Mouse (Mus musculus) kidney, postnatal 36 days (tissue): ENCODE results near the gene Slc28a3.

Experiments
- DNase-seq, 2 experiments: peaks; one replicate each; pipeline ENCODE4 v3.0.0; 2021 to 2022; ENCODE audit warnings: mixed read lengths in 2 of 2

Gene Slc28a3

DNA sequence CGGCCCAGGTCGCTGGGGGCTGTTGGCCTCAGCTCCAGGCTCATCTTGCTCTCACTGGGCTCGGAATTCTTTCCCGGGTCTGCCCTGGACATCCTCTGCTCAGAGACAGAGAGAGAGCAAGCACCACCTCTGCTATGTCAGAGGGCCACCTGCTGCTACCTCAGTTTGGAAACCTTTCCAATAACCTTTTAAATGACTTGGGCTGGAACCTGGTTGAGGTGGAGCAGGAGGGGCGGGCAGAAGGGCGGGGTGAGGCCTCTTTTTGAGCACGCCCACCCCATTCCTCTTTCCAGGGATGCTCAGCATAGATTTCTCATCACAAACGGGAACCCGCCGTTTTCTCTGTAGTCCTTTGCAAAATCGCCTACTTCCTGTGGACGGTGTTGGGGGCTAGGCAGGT is at the start of gene Slc28a3:
Slc28a3 (minus strand) TSS at position 162 of the 400 bp plus-strand sequence.
- DNase-seq, result no peak

GRCm38 (mm10) chr13:58657987-58658386 is 47.3 kb upstream of the Slc28a3 start:
- no peak for DNase-seq

- no peak for DNase-seq
These were observed 46.2 kb upstream of the Slc28a3 start for GRCm38 (mm10) chr13:58656885-58657284.

GRCm38 (mm10) chr13:58655552-58655951 is 44.9 kb upstream of the Slc28a3 start:
- peak in 1 of 2 experiments; percentile 18 for DNase-seq

- DNase-seq, result peak; percentile 13 to 72
These were observed 29.7 kb upstream of the Slc28a3 start for GRCm38 (mm10) chr13:58640330-58640729.

DNA sequence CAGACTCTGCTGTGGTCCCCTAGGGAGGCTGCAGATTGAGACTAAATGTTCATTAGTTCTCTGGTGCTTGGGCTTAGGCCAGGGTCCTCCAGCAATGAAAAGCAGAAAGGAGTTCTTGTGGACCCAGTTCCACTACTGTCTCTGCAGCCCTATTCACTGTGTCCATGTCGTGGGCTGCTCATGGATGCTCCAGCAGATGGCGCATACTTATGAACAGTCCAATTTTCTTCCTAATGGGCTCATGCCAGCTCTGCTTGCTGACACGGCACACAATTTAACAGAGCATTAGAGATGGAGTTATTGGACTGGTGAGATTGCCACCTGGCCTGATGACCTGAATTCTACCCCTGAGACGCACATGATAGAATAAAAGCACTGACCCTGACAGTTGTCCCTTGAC is 28.3 kb upstream of the Slc28a3 start:
- DNase-seq, result peak; percentile 26 to 69

- peak; percentile 38 to 69 for DNase-seq
These were observed 26.8 kb upstream of the Slc28a3 start for GRCm38 (mm10) chr13:58637360-58638002.

- DNase-seq, result peak in 1 of 2 experiments; percentile 5
These were observed 23.2 kb upstream of the Slc28a3 start for GRCm38 (mm10) chr13:58633887-58634286.

DNA sequence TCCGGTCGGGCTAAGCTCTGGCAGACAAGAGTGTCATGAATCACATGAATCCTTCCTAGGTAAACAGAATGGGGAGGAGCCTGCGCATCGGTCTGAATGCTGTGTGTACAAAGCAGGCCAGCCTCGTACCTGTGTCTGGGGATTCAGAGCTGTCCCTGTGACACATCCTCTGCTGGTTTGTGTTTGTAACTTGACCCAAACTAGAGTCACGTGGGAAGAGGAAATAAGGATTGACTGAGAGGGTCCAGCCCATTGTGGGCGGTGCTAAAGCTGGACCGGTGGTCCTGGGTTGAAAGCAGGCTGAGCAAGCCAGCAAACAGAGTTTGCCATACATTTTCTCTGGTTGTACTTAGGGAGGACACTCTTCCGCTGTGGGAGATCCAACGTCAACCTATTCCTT is 20.1 kb upstream of the Slc28a3 start:
- no peak for DNase-seq

DNA sequence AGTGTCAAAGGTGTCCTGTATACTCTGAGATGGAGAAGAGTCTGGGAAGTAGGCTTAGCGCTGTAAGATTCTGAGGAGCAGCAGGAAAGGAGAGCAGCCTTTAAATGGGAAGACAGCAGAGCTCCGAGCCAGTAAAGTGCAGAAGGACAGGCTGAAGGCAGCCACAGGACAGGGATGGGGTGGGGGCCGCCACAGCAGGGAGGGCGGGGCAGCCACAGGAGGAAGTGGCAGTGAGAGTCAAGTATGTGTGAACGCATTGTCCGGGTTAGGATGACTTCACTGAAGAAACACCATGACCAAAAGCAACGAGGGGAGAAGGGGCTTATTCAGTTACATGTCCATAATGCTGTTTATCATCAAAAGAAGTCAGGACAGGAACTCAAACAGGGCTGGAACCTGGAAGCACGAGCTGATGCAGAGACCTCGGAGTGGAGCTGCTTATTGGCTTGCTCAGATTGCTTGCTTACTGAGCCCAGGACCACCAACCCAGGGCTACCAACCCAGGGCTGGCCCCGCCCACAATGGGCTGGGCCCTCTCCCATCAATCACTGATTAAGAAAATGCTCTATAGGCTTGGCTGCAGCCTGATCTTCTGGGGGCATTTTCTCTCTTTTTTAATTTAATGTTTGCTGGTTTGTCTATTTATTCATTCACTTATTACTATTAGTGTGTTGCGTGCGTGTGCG is 18.8 kb upstream of the Slc28a3 start:
- no peak for DNase-seq

DNA sequence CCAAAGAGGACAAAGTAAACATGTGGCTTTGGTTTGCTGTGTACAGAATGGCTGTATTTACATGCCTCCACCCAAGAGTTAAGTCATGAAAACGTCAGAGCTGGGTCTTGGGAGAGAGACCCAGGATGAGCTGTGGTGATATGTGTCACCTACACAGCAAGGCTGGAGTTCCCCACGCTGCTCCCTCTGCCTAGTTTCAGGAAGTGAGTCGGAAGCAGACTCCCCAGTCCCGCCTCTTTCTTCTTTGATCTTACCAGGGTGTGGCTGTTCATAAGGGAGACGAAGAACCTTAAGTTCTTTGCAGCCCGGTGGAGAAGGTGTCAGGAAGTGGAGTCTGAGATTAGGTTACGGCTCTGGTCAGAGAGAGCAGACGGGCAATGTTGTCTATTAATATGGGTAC is 12.0 kb upstream of the Slc28a3 start:
- DNase-seq, result no peak

- no peak for DNase-seq
These were observed 8.6 kb upstream of the Slc28a3 start for GRCm38 (mm10) chr13:58619301-58619700.

DNA sequence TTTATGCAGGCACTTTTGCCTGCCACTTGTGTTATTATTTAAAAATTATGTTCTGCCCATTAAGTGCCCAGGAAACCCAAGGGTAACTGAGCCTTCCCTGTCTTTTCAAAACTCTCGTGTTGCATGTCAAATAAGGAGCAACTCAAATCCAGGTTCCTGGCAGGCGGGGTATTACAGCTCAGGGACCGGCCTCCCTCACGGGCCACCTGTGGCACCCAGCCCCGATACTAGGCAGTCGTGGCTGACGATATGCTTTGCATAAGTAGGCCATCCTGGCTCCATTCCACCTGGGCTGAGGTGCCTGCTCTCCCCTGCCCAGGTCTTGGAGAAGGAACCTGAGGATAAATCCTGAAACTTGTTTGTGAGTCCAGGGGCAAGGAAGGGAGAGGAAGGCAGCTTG is 618 bp downstream of the Slc28a3 start:
- DNase-seq, result no peak

GRCm38 (mm10) chr13:58601201-58601855 is 9.3 kb downstream of the Slc28a3 start:
- peak; percentile 31 to 33 for DNase-seq

DNA sequence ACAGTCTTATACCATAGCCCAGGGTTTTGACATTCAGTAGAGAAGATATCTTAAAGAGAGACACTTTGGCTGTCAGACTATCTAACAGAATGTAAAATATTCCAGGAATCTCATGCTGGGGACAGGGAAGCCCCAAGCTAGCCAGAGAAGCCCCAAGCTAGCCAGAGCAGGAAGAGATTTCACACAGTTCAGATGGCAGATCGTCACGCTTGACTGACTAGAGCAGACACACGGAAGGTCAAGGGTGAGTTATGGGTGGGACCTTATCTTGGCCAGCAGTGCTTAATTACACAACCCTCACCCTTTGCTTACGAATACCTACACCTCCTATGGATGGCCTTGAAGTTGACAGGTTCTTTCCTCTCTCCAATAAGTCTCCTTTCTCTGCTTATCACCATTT is 12.1 kb downstream of the Slc28a3 start:
- DNase-seq, result peak in 1 of 2 experiments; percentile 14

- DNase-seq, result peak; percentile 53 to 69
These were observed 17.5 kb downstream of the Slc28a3 start for GRCm38 (mm10) chr13:58593129-58593528.

GRCm38 (mm10) chr13:58591912-58592311 is 18.8 kb downstream of the Slc28a3 start:
- no peak for DNase-seq

DNA sequence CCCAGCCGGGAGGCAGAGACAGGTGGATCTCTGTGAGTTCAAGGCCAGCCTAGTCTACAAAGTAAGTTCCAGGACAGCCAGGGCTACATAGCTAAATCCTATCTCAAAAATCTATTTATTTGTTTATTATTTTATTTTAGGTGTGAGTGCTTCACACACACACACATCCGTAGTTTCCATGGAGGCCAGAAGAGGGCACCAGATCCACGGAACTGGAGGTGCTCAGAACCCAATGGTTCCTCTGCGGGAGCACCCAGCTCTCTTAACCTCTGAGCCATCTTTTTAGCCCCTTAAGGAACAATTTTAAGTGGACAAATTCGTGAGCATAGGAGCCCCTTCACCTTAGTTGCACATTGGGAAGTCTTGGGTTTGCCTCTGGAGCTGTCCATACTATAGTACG is 20.0 kb downstream of the Slc28a3 start:
- DNase-seq, result peak; percentile 27 to 79

GRCm38 (mm10) chr13:58589517-58589858 is 21.2 kb downstream of the Slc28a3 start:
- peak; percentile 57 to 85 for DNase-seq

GRCm38 (mm10) chr13:58588655-58589516 is 21.8 kb downstream of the Slc28a3 start:
- no peak for DNase-seq

GRCm38 (mm10) chr13:58587962-58588361 is 22.7 kb downstream of the Slc28a3 start:
- no peak for DNase-seq

GRCm38 (mm10) chr13:58566181-58566580 is 44.5 kb downstream of the Slc28a3 start:
- DNase-seq, result no peak
